Mouse (Mus musculus) cerebral cortex, adult 2 months (tissue): ENCODE results near the gene 4930539E08Rik.

ENCODE experiments used
- WGBS: fragments of 180-500 bp; shearing (Covaris S2); methylation state at CpG from one replicate; pipeline ENCODE4 v1.1.7; 2018; 5-methylcytosine and 5-hydroxymethylcytosine counted together

The 4930539E08Rik gene

GRCm38 (mm10) chr17:28915060-28915628, at the start of gene 4930539E08Rik:
Gene 4930539E08Rik, minus strand, starts transcription at chr17:28915324.
- WGBS, result 75% methylated on average over 12 of the region's 12 CpGs

- WGBS, result 89% methylated on average over 10 of the region's 10 CpGs
Observed at GRCm38 (mm10) chr17:28961596-28961995, 46.5 kb upstream of the 4930539E08Rik start.

- 58% methylated on average over 10 of the region's 10 CpGs for WGBS
Observed at GRCm38 (mm10) chr17:28960597-28960996, 45.5 kb upstream of the 4930539E08Rik start.

GRCm38 (mm10) chr17:28954416-28954815, 39.3 kb upstream of the 4930539E08Rik start:
- 96% methylated on average over 9 of the region's 9 CpGs for whole genome bisulfite sequencing

GRCm38 (mm10) chr17:28953251-28953650, 38.1 kb upstream of the 4930539E08Rik start:
- WGBS, result 1% methylated on average over 9 of the region's 9 CpGs

GRCm38 (mm10) chr17:28951831-28952799, 37.0 kb upstream of the 4930539E08Rik start, which contains the start of gene Kctd20:
Gene Kctd20, plus strand, starts transcription at chr17:28951950.
- WGBS, result 1% methylated on average over 80 of the region's 80 CpGs

GRCm38 (mm10) chr17:28950751-28951150, 35.6 kb upstream of the 4930539E08Rik start:
- 71% methylated on average over 4 of the region's 4 CpGs for WGBS

GRCm38 (mm10) chr17:28948661-28949060, 33.5 kb upstream of the 4930539E08Rik start:
- WGBS, result 57% methylated on average over 4 of the region's 4 CpGs

- 87% methylated on average over 19 of the region's 19 CpGs for WGBS
Observed at GRCm38 (mm10) chr17:28947011-28947939, 32.2 kb upstream of the 4930539E08Rik start.

- 94% methylated on average over 7 of the region's 7 CpGs for WGBS
Observed at GRCm38 (mm10) chr17:28944481-28944880, 29.4 kb upstream of the 4930539E08Rik start.

- WGBS, result 91% methylated on average over 7 of the region's 7 CpGs
Observed at GRCm38 (mm10) chr17:28943740-28944139, 28.6 kb upstream of the 4930539E08Rik start, which contains the start of gene Pxt1. Gene Pxt1, minus strand, starts transcription at chr17:28943840.

GRCm38 (mm10) chr17:28942101-28942500, 27.0 kb upstream of the 4930539E08Rik start:
- WGBS, result 78% methylated on average over 10 of the region's 11 CpGs

- WGBS, result 92% methylated on average over 25 of the region's 25 CpGs
Observed at GRCm38 (mm10) chr17:28940776-28941555, 25.8 kb upstream of the 4930539E08Rik start.

- WGBS, result 79% methylated on average over 10 of the region's 10 CpGs
Observed at GRCm38 (mm10) chr17:28936622-28937345, 21.7 kb upstream of the 4930539E08Rik start.

- WGBS, result 93% methylated on average over 7 of the region's 7 CpGs
Observed at GRCm38 (mm10) chr17:28936133-28936532, 21.0 kb upstream of the 4930539E08Rik start.

- 75% methylated on average over 19 of the region's 19 CpGs for WGBS
Observed at GRCm38 (mm10) chr17:28934120-28934916, 19.2 kb upstream of the 4930539E08Rik start.

GRCm38 (mm10) chr17:28932274-28932673, 17.1 kb upstream of the 4930539E08Rik start:
- 90% methylated on average over 4 of the region's 4 CpGs for WGBS

GRCm38 (mm10) chr17:28931436-28932211, 16.5 kb upstream of the 4930539E08Rik start:
- 87% methylated on average over 18 of the region's 18 CpGs for WGBS
